Mouse (Mus musculus) heart, postnatal 0 days (tissue): Measurements from ENCODE around the gene Gnptab.

ENCODE experiments used
- CTCF ChIP-seq: IDR thresholded peaks from 2 replicates; pipeline ENCODE4 v1.5.1; 2016; ENCODE audit warnings: antibody characterized with exemption, control low read depth, low read depth
- EP300 ChIP-seq: IDR thresholded peaks from 2 replicates; pipeline ENCODE4 v1.6.1; 2016; ENCODE audit warnings: antibody characterized with exemption, low read depth

DNA sequence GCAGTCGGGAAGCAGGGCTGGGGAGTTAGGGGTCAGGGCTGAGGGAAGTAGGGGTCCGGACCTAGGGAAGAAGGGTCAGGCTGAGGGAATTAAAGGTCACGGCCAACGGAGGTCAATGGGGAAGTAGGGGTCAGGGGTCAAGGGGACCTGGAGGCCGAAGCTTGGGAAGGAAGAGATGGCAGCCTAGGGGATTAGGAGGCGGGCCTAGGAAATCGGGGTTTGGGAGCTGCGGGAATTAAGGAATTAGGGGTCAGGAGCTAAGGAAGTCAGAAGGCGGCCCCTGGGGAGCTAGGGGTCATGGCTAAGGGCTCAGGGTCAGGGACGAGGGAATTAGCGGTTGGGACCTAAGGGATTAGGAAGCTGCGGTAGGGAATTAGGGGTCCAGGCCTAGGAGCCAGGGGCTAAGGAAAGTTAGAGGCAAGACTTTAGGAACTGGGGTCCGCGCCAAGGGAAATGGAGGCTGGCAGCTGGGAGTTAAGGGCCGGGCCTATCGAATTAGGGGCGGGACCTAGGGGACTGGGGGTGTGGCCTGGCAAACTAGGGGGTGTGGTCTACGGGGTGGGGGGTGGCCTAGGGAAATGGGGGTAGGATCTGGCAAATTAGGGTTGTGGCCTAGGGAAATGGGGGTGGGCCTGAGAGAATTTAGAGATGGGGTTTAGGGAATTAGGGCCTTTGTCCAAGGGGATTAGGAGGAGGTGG lies 81.3 kb downstream of the Gnptab start:
- no peak for TF ChIP-seq EP300
- no peak for TF ChIP-seq CTCF
